Mouse (Mus musculus) lung, postnatal 0 days (tissue): Measurements from ENCODE around the gene Upk1a. TPM values are rescaled to one million over a fixed set of nuclear protein-coding genes. Genes with fewer than 3 reads are reported as not detected.

Experiments
- ATAC-seq: fragments of 200-750 bp; cut with Nextera tagmentation; 2 replicates; pipeline ENCODE4 v1.8.0; 2017; ENCODE audit warnings: moderate library complexity
- DNase-seq: peaks from one replicate; pipeline ENCODE4 v3.0.0-alpha.2; 2016; ENCODE audit warnings: low spot score
- H3K27ac ChIP-seq: fragments of 300-500 bp; sonication (generic); 2 replicates; pipeline ENCODE4 v1.5.1; 2014; ENCODE audit warnings: antibody characterized with exemption, mild to moderate bottlenecking, low read length, mixed read lengths
- H3K27me3 ChIP-seq: fragments of 300-500 bp; sonication (generic); replicated peaks from 2 replicates; pipeline ENCODE4 v1.6.1; 2014; ENCODE audit warnings: low read length, mixed read lengths; ENCODE audit not compliant: insufficient read depth
- H3K36me3 ChIP-seq: fragments of 300-500 bp; sonication (generic); 2 replicates; pipeline ENCODE4 v1.6.1; 2014; ENCODE audit warnings: low read length, mixed read lengths; ENCODE audit not compliant: insufficient read depth
- H3K4me1 ChIP-seq: fragments of 300-500 bp; sonication (generic); 2 replicates; pipeline ENCODE4 v1.6.1; 2014; ENCODE audit warnings: antibody characterized with exemption, low read depth, low read length, mixed read lengths; ENCODE audit not compliant: insufficient read depth
- H3K4me2 ChIP-seq: fragments of 300-500 bp; sonication (generic); replicated peaks from 2 replicates; pipeline ENCODE4 v1.6.1; 2014; ENCODE audit warnings: low read depth, mild to moderate bottlenecking, low read length, moderate library complexity, mixed read lengths
- H3K4me3 ChIP-seq: fragments of 300-500 bp; sonication (generic); 2 replicates; pipeline ENCODE4 v1.5.1; 2014; ENCODE audit warnings: low read depth, low read length
- H3K9ac ChIP-seq: fragments of 300-500 bp; sonication (generic); replicated peaks from 2 replicates; pipeline ENCODE4 v1.6.1; 2014; ENCODE audit warnings: low read depth, mild to moderate bottlenecking
- H3K9me3 ChIP-seq: fragments of 300-500 bp; sonication (generic); 2 replicates; pipeline ENCODE4 v1.6.1; 2016; ENCODE audit warnings: low read length, mixed read lengths
- CTCF ChIP-seq: IDR thresholded peaks from 2 replicates; pipeline ENCODE4 v1.5.1; 2016; ENCODE audit warnings: antibody characterized with exemption, mild to moderate bottlenecking
- EP300 ChIP-seq: IDR thresholded peaks from 2 replicates; pipeline ENCODE4 v1.6.1; 2016; ENCODE audit warnings: antibody characterized with exemption, mild to moderate bottlenecking, control low read depth
- WGBS: fragments of 180-500 bp; shearing (Covaris S2); extraction: QIAGEN DNeasy Blood & Tissue Kit; methylation state at CpG from one replicate; pipeline ENCODE4 v1.1.7; 2014; 5-methylcytosine and 5-hydroxymethylcytosine counted together
- polyA plus RNA-seq: library from polyadenylated mRNA; unstranded; fragments of >200 nt; fragmentation: Nextera tagmentation; extraction: Ambion mirVana; gene quantifications from 2 replicates; pipeline ENCODE4 v1.2.1, GENCODE M21; 2015

Gene Upk1a
- polyA plus RNA-seq, 1 experiment from 2014 or later, result 11.2 TPM

GRCm38 (mm10) chr7:30585170-30585569 is 27.5 kb downstream of the Upk1a start:
- no peaks in the 10 kb centered on the region for H3K27me3 ChIP-seq
- no peak overlapping the region for H3K4me3 ChIP-seq
- DNase-seq, result no peak
- no peak overlapping the region for H3K27ac ChIP-seq
- no peak overlapping the region for H3K4me2 ChIP-seq
- H3K36me3 ChIP-seq, result peaks cover 25% of the 10 kb centered on the region; the same call in 1 of the 2 replicates
- no peak for TF ChIP-seq EP300
- TF ChIP-seq CTCF, result no peak
- no peak overlapping the region for H3K9ac ChIP-seq
- 95% methylated on average over 7 of the region's 7 CpGs for WGBS
- no peaks in the 10 kb centered on the region for H3K9me3 ChIP-seq
- H3K4me1 ChIP-seq, result peaks cover 4% of the 10 kb centered on the region
- no peak for ATAC-seq

- DNase-seq, result no peak
- Histone ChIP-seq H3K9me3 (no peaks in the 10 kb centered on the region), H3K4me1 (peaks cover 4% of the 10 kb centered on the region), H3K4me3 (no peak overlapping the region), H3K27ac (no peak overlapping the region), H3K27me3 (no peaks in the 10 kb centered on the region), H3K9ac (no peak overlapping the region), H3K4me2 (no peak overlapping the region), H3K36me3 (peaks cover 33% of the 10 kb centered on the region)
- TF ChIP-seq CTCF, result no peak
- WGBS, result 88% methylated on average over 10 of the region's 10 CpGs
- no peak for ATAC-seq
These were observed 28.3 kb downstream of the Upk1a start for GRCm38 (mm10) chr7:30584339-30584738.

GRCm38 (mm10) chr7:30581547-30581946 is 31.1 kb downstream of the Upk1a start:
- no peak for DNase-seq
- no peak for ATAC-seq
- WGBS, result 90% methylated on average over 16 of the region's 16 CpGs

GRCm38 (mm10) chr7:30579950-30580349 is 32.7 kb downstream of the Upk1a start:
- WGBS, result 90% methylated on average over 8 of the region's 8 CpGs
- no peak for TF ChIP-seq CTCF

More at GRCm38 (mm10) chr7:30581547-30581946, 31.1 kb downstream of the Upk1a start:
- Histone ChIP-seq H3K36me3 (peaks cover 59% of the 10 kb centered on the region), H3K27me3 (no peaks in the 10 kb centered on the region), H3K4me2 (no peak overlapping the region), H3K9ac (no peak overlapping the region), H3K4me3 (no peak overlapping the region), H3K27ac (no peak overlapping the region), H3K4me1 (no peaks in the 10 kb centered on the region), H3K9me3 (no peaks in the 10 kb centered on the region)
- TF ChIP-seq EP300 (no peak), CTCF (no peak)

GRCm38 (mm10) chr7:30572969-30573368 is 39.7 kb downstream of the Upk1a start:
- Histone ChIP-seq H3K9ac (no peak overlapping the region), H3K9me3 (no peaks in the 10 kb centered on the region), H3K27ac (no peak overlapping the region), H3K27me3 (no peaks in the 10 kb centered on the region), H3K36me3 (peaks cover 71% of the 10 kb centered on the region), H3K4me2 (no peak overlapping the region), H3K4me3 (no peak overlapping the region), H3K4me1 (no peaks in the 10 kb centered on the region)
- WGBS, result 43% methylated on average over 2 of the region's 2 CpGs
- no peak for DNase-seq
- TF ChIP-seq EP300 (no peak), CTCF (no peak)
- no peak for ATAC-seq

More at GRCm38 (mm10) chr7:30579950-30580349, 32.7 kb downstream of the Upk1a start:
- no peak for ATAC-seq
- DNase-seq, result no peak
- Histone ChIP-seq H3K9ac (no peak overlapping the region), H3K36me3 (peaks cover 75% of the 10 kb centered on the region), H3K27me3 (no peaks in the 10 kb centered on the region), H3K9me3 (no peaks in the 10 kb centered on the region), H3K27ac (no peak overlapping the region), H3K4me1 (no peaks in the 10 kb centered on the region), H3K4me2 (no peak overlapping the region), H3K4me3 (no peak overlapping the region)

- DNase-seq (no peak), ATAC-seq (no peak)
- Histone ChIP-seq H3K4me1 (no peaks in the 10 kb centered on the region), H3K27ac (no peak overlapping the region), H3K27me3 (no peaks in the 10 kb centered on the region), H3K36me3 (peaks cover 66% of the 10 kb centered on the region), H3K4me3 (no peak overlapping the region), H3K9ac (no peak overlapping the region), H3K4me2 (no peak overlapping the region), H3K9me3 (no peaks in the 10 kb centered on the region)
- 86% methylated on average over 5 of the region's 5 CpGs for WGBS
- no peak for TF ChIP-seq CTCF
- TF ChIP-seq EP300, result no peak
These were observed 40.3 kb downstream of the Upk1a start for GRCm38 (mm10) chr7:30572389-30572788.

- Histone ChIP-seq H3K27ac (no peak overlapping the region), H3K9me3 (no peaks in the 10 kb centered on the region), H3K27me3 (no peaks in the 10 kb centered on the region), H3K4me2 (no peak overlapping the region), H3K4me1 (peaks cover 3% of the 10 kb centered on the region; the same call in 1 of the 2 replicates), H3K36me3 (peaks cover 36% of the 10 kb centered on the region), H3K9ac (no peak overlapping the region), H3K4me3 (no peak overlapping the region)
- no peak for TF ChIP-seq CTCF
- TF ChIP-seq EP300, result no peak
- 90% methylated on average over 11 of the region's 11 CpGs for WGBS
- no peak for ATAC-seq
- no peak for DNase-seq
These were observed 45.1 kb downstream of the Upk1a start for GRCm38 (mm10) chr7:30567555-30567954.
